Mouse (Mus musculus): ENCODE data around the gene Gm13277. TPM values are rescaled to one million over a fixed set of nuclear protein-coding genes. Genes with fewer than 3 reads are reported as not detected.

The Gm13277 gene
- not detected for polyA plus RNA-seq (2017; shearing (Covaris generic))

GRCm38 (mm10) chr4:88788402-88788801 is at the start of gene Gm13277:
TSS of gene Gm13277 (plus strand) at chr4:88788632.

GRCm38 (mm10) chr4:88754818-88755340 is 33.6 kb upstream of the Gm13277 start, which contains the start of gene Gm13271:
TSS of gene Gm13271 (plus strand) at chr4:88754868.

GRCm38 (mm10) chr4:88759610-88760268 is 28.7 kb upstream of the Gm13277 start, which contains the start of gene Gm13283:
TSS of gene Gm13283 (plus strand) at chr4:88760119.

GRCm38 (mm10) chr4:88773534-88773933 is 14.9 kb upstream of the Gm13277 start, which contains the start of gene Gm13290:
TSS of gene Gm13290 (plus strand) at chr4:88773834.

GRCm38 (mm10) chr4:88776622-88777021 is 11.8 kb upstream of the Gm13277 start, which contains the start of gene Gm13289:
TSS of gene Gm13289 (plus strand) at chr4:88776922.

GRCm38 (mm10) chr4:88779550-88779949 is 8.9 kb upstream of the Gm13277 start, which contains the start of gene Gm13272:
TSS of gene Gm13272 (plus strand) at chr4:88779850.

GRCm38 (mm10) chr4:88781831-88782230 is 6.6 kb upstream of the Gm13277 start, which contains the start of gene Ifnz:
TSS of gene Ifnz (plus strand) at chr4:88782131.

GRCm38 (mm10) chr4:88785409-88785808 is 3.0 kb upstream of the Gm13277 start, which contains the start of gene Gm13276:
TSS of gene Gm13276 (plus strand) at chr4:88785709.

GRCm38 (mm10) chr4:88791250-88791649 is 2.8 kb downstream of the Gm13277 start, which contains the start of gene Gm13278:
TSS of gene Gm13278 (plus strand) at chr4:88791550.

GRCm38 (mm10) chr4:88793936-88794675 is 5.7 kb downstream of the Gm13277 start, which contains the start of gene Gm13275:
TSS of gene Gm13275 (plus strand) at chr4:88794487.

GRCm38 (mm10) chr4:88797097-88797496 is 8.7 kb downstream of the Gm13277 start, which contains the start of gene Gm13279:
TSS of gene Gm13279 (plus strand) at chr4:88797397.

GRCm38 (mm10) chr4:88799365-88799764 is 10.9 kb downstream of the Gm13277 start, which contains the start of gene Gm13285:
TSS of gene Gm13285 (plus strand) at chr4:88799665.

GRCm38 (mm10) chr4:88802954-88803353 is 14.5 kb downstream of the Gm13277 start, which contains the start of gene Gm13287:
TSS of gene Gm13287 (plus strand) at chr4:88803254.

GRCm38 (mm10) chr4:88805231-88805630 is 16.8 kb downstream of the Gm13277 start, which contains the start of gene Gm13288:
TSS of gene Gm13288 (plus strand) at chr4:88805531.

GRCm38 (mm10) chr4:88815928-88816327 is 27.5 kb downstream of the Gm13277 start, which contains the start of gene Ifna7:
TSS of gene Ifna7 (plus strand) at chr4:88816228.

GRCm38 (mm10) chr4:88819659-88820058 is 31.2 kb downstream of the Gm13277 start, which contains the start of gene Ifna11:
TSS of gene Ifna11 (plus strand) at chr4:88819959.

GRCm38 (mm10) chr4:88827116-88827515 is 38.7 kb downstream of the Gm13277 start, which contains the start of gene Ifna6:
TSS of gene Ifna6 (plus strand) at chr4:88827416.

GRCm38 (mm10) chr4:88835225-88835624 is 46.8 kb downstream of the Gm13277 start, which contains the start of gene Ifna5:
TSS of gene Ifna5 (plus strand) at chr4:88835525.

Measured in activated CD4-positive, CD25-positive, alpha-beta regulatory T cell (primary cell).